Mouse (Mus musculus): ENCODE measurements around the gene Samd8.

- TF ChIP-seq GATA1 (IDR thresholded peaks at IDR 0.05; ENCODE audit: low read length) (no peak), TAL1 (IDR thresholded peaks at IDR 0.05; ENCODE audit: low read length) (no peak)
Observed at GRCm38 (mm10) chr14:21776201-21776600, 25.9 kb downstream of the Samd8 start.
